Mouse (Mus musculus) stomach, embryonic 14.5 days (tissue): Measurements from ENCODE around the gene Ergic1. TPM values are rescaled to one million over a fixed set of nuclear protein-coding genes. Genes with fewer than 3 reads are reported as not detected.

ENCODE experiments used
- ATAC-seq: fragments of 200-750 bp; cut with Nextera tagmentation; 2 replicates; pipeline ENCODE4 v1.8.0; 2017; ENCODE audit warnings: low read depth, moderate TSS enrichment; ENCODE audit not compliant: insufficient number of reproducible peaks, insufficient read depth, low FRiP score
- H3K27ac ChIP-seq: fragments of 300-500 bp; sonication (generic); 2 replicates; pipeline ENCODE4 v1.5.1; 2014; ENCODE audit warnings: mild to moderate bottlenecking, low read length, moderate library complexity, mixed read lengths
- H3K27me3 ChIP-seq: fragments of 300-500 bp; sonication (generic); 2 replicates; pipeline ENCODE4 v1.6.1; 2014; ENCODE audit warnings: low read length, control low read depth, mixed read lengths; ENCODE audit not compliant: control insufficient read depth, insufficient read depth
- H3K36me3 ChIP-seq: fragments of 300-500 bp; sonication (generic); 2 replicates; pipeline ENCODE4 v1.6.1; 2014; ENCODE audit warnings: mild to moderate bottlenecking, control low read depth, low read length, moderate library complexity, mixed read lengths; ENCODE audit not compliant: control insufficient read depth, insufficient read depth
- H3K4me1 ChIP-seq: fragments of 300-500 bp; sonication (generic); 2 replicates; pipeline ENCODE4 v1.6.1; 2014; ENCODE audit warnings: low read length, control low read depth, mixed read lengths; ENCODE audit not compliant: control insufficient read depth, insufficient read depth
- H3K4me2 ChIP-seq: fragments of 300-500 bp; sonication (generic); replicated peaks from 2 replicates; pipeline ENCODE4 v1.6.1; 2014; ENCODE audit warnings: low read depth, low read length, control low read depth
- H3K4me3 ChIP-seq: fragments of 300-500 bp; sonication (generic); 2 replicates; pipeline ENCODE4 v1.5.1; 2014; ENCODE audit warnings: low read depth, low read length, control low read depth
- H3K9ac ChIP-seq: fragments of 300-500 bp; sonication (generic); replicated peaks from 2 replicates; pipeline ENCODE4 v1.6.1; 2014; ENCODE audit warnings: low read depth, mild to moderate bottlenecking, control low read depth, low read length, moderate library complexity, mixed read lengths
- H3K9me3 ChIP-seq: fragments of 300-500 bp; sonication (generic); 2 replicates; pipeline ENCODE4 v1.6.1; 2016; ENCODE audit warnings: low read depth, low read length, control low read depth; ENCODE audit not compliant: control insufficient read depth
- WGBS: fragments of 180-500 bp; shearing (Covaris S2); extraction: QIAGEN DNeasy Blood & Tissue Kit; methylation state at CpG from one replicate; pipeline ENCODE4 v1.1.7; 2014; 5-methylcytosine and 5-hydroxymethylcytosine counted together
- polyA plus RNA-seq: library from polyadenylated mRNA; unstranded; fragments of >200 nt; fragmentation: Nextera tagmentation; extraction: Ambion mirVana; gene quantifications from 2 replicates; pipeline ENCODE4 v1.2.1, GENCODE M21; 2014

Gene Ergic1
- polyA plus RNA-seq, 1 experiment from 2014 or later: 133 TPM

DNA sequence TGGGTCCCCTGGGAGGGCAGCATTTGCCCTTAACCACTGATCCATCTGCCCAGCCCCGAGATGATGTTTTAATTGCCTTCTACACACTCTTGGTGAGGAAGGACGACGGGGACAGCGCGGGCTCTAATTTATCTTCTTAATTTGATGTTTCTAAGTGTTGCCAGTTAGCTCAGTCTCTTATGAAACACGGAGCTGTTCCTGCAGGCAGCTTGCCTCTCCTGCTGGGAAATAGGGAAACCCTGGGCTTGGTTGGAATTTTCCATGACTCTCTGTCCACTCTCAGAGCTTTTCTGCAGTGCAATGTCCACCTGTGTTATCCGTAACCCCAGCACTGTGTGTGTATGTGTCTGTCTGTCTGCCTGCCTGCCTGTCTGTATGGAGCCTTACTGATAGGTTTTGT lies 132.1 kb downstream of the Ergic1 start:
- H3K4me2 ChIP-seq: no peak overlapping the region
- WGBS: 62% methylated on average over 7 of the region's 7 CpGs

DNA sequence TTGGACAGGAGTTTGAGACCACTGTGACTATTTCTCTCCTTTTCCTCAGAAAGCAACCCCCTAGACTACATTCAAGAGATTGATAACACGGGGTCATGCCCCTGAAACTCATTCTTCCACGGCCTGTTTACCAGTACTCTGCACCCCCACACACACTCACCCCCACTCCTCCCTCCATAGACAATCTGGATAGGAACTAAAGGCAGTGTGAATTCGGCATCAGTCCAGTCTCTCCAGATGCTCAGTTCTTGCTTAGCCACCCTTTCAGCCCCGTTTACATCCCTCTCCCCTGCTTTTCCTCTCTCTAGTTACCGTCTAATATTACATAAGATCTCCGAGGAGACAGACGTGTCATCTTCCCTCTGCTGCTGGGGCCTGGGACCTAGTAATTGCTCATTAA lies 132.9 kb downstream of the Ergic1 start:
- no peak overlapping the region for H3K9ac ChIP-seq
- H3K9me3 ChIP-seq: no peaks in the 10 kb centered on the region
- H3K4me3 ChIP-seq: no peak overlapping the region
- no peak overlapping the region for H3K4me2 ChIP-seq
- 52% methylated on average over 7 of the region's 7 CpGs for WGBS
- H3K27ac ChIP-seq: no peak overlapping the region
- 0 out of 2 replicates have a peak, but pooled peaks cover 1% of the 10 kb centered on the region for H3K4me1 ChIP-seq
- H3K36me3 ChIP-seq: peaks cover 18% of the 10 kb centered on the region
- H3K27me3 ChIP-seq: no peaks in the 10 kb centered on the region
- no peak for ATAC-seq

More for the DNA sequence above, 132.1 kb downstream of the Ergic1 start:
- Histone ChIP-seq H3K4me3 (no peak overlapping the region), H3K27ac (no peak overlapping the region), H3K9ac (no peak overlapping the region), H3K4me1 (0 out of 2 replicates have a peak, but pooled peaks cover 3% of the 10 kb centered on the region), H3K9me3 (no peaks in the 10 kb centered on the region), H3K36me3 (peaks cover 16% of the 10 kb centered on the region), H3K27me3 (no peaks in the 10 kb centered on the region)
- no peak for ATAC-seq

DNA sequence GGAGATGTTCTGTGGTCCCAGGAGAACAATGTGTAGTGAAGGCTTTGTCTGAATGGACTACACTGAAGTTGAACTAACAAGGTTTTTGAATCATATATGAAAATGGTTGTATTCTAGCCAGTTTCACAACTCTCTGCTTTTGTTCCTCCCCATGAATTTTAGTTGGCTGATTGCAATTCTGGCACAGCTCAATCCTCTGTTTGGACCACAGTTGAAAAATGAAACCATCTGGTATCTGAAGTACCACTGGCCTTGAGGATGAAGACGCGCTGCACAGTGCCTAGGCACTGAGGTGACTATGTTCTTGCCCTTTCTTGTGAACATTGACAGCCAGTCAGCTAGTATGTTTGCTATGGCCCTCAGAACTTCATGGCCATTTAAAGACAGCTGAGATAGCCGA lies 133.9 kb downstream of the Ergic1 start:
- no peak overlapping the region for H3K9ac ChIP-seq
- H3K36me3 ChIP-seq: peaks cover 28% of the 10 kb centered on the region
- no peaks in the 10 kb centered on the region for H3K4me1 ChIP-seq
- H3K4me2 ChIP-seq: no peak overlapping the region
- no peaks in the 10 kb centered on the region for H3K9me3 ChIP-seq
- WGBS: 94% methylated on average over 3 of the region's 3 CpGs
- no peak for ATAC-seq
- H3K27me3 ChIP-seq: no peaks in the 10 kb centered on the region
- no peak overlapping the region for H3K4me3 ChIP-seq
- H3K27ac ChIP-seq: no peak overlapping the region

DNA sequence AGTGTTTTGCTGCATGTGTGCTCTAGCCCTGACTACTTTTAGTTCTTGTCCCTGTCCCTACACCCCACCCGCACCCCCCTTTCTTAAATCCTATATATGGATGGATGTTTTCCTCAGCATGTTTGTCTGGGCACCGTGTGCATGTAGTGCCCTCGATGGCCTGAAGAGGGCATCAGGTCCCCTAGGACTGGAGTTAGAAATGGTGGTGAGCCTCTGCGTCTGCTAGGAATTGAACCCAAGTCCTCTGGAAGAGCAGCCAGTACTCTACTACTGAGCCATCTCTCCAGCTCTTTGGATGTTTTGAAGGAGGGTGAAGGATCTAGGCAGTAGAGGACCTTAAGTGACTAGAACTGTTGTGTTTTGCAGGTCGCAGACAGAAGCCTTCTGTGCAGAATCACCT lies 137.6 kb downstream of the Ergic1 start:
- no peak overlapping the region for H3K4me3 ChIP-seq
- WGBS: 90% methylated on average over 5 of the region's 5 CpGs
- no peak overlapping the region for H3K27ac ChIP-seq
- no peak overlapping the region for H3K4me2 ChIP-seq
- no peaks in the 10 kb centered on the region for H3K27me3 ChIP-seq
- H3K9ac ChIP-seq: no peak overlapping the region
- H3K9me3 ChIP-seq: no peaks in the 10 kb centered on the region
- H3K4me1 ChIP-seq: no peaks in the 10 kb centered on the region
- no peak for ATAC-seq
- peaks cover 28% of the 10 kb centered on the region for H3K36me3 ChIP-seq

DNA sequence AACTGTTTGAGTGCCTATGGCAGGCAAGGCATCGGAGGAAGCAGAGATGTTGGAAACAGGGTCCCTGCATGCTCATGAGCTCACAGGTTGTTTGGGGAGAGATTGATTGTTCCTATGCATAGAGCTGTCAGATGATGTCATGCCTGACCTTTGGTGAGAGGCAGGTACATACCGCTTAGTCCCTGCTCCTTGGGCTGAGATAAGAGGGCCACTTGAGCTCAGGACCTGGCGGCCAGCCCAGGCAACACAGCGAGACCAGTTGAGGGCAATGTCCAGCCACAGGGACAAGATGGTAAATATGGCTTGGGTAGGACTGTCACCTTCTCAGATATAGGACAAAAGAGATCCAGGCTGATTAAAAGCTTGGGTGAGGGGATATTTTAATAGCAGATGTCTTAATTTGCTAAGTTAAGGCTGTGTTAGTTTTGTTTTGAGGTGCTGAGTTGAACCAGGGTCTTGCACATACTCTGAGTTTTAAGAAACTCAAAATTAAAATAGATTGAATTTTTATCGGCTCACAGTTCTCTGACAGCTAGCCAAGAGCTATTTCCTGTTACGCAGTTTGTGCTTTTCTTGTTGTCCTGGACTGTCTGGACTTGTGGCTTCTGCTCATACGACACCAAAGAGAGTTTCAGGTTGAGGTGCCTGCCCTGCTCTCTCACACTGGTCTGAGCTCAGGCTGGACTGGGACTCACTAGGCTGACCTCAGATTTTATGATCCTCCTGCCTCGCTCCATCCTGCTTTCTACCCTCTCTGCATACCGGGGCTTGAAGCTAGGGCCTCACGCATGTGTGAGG lies 138.7 kb downstream of the Ergic1 start:
- no peaks in the 10 kb centered on the region for H3K4me1 ChIP-seq
- WGBS: 85% methylated on average over 10 of the region's 10 CpGs
- no peak overlapping the region for H3K4me2 ChIP-seq
- H3K9me3 ChIP-seq: no peaks in the 10 kb centered on the region
- no peak overlapping the region for H3K27ac ChIP-seq
- no peaks in the 10 kb centered on the region for H3K27me3 ChIP-seq
- no peak overlapping the region for H3K9ac ChIP-seq
- no peak overlapping the region for H3K4me3 ChIP-seq
- peaks cover 28% of the 10 kb centered on the region for H3K36me3 ChIP-seq
- no peak for ATAC-seq

DNA sequence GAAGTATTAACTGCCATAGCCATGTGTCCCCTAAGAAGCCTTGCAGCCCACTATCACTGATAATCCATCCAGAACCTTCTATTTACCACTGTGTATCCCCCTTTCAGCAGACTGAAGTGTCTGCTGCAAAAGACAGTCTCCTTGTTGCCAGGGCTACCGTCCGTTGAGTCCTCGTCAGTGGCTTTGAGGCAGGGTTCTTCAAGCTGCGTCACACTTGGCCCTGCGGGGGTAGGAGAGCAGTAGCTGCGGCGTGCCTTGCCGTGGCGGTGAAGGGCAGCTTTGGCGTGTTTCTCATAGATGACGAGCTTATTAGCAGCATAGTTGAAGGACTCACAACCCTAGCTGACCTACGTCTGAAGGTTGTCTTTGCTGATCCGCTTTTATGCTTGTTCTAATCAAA lies 140.3 kb downstream of the Ergic1 start:
- H3K4me2 ChIP-seq: no peak overlapping the region
- no peak overlapping the region for H3K4me3 ChIP-seq
- H3K36me3 ChIP-seq: peaks cover 22% of the 10 kb centered on the region
- ATAC-seq: no peak
- H3K27ac ChIP-seq: no peak overlapping the region
- H3K4me1 ChIP-seq: peaks cover 6% of the 10 kb centered on the region; the same call in 1 of the 2 replicates
- no peaks in the 10 kb centered on the region for H3K9me3 ChIP-seq
- WGBS: 83% methylated on average over 13 of the region's 13 CpGs
- H3K9ac ChIP-seq: no peak overlapping the region
- H3K27me3 ChIP-seq: no peaks in the 10 kb centered on the region

DNA sequence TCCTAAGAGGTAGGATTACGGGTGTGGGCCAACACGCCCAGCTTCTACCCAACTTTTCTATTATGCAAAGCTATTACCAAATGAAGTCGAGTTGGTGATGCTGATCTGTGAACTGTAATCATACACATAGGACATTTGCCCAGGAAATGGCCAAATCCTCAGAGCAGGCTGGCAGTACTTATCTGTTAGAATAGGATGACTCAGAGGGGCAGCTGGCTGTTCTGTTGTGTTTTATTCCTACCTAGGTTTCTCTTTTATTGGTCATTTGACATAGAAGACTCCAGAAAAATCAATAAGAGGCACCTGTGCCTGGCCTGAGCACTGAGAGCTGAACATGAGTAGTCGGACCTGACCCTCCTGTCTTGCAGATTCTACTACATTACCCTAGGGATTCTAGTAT lies 141.3 kb downstream of the Ergic1 start:
- Histone ChIP-seq H3K36me3 (peaks cover 16% of the 10 kb centered on the region), H3K9ac (no peak overlapping the region), H3K9me3 (no peaks in the 10 kb centered on the region), H3K4me3 (no peak overlapping the region), H3K4me1 (peaks cover 6% of the 10 kb centered on the region; the same call in 1 of the 2 replicates), H3K27ac (no peak overlapping the region), H3K27me3 (no peaks in the 10 kb centered on the region), H3K4me2 (no peak overlapping the region)
- ATAC-seq: no peak
- 83% methylated on average over 4 of the region's 4 CpGs for WGBS

DNA sequence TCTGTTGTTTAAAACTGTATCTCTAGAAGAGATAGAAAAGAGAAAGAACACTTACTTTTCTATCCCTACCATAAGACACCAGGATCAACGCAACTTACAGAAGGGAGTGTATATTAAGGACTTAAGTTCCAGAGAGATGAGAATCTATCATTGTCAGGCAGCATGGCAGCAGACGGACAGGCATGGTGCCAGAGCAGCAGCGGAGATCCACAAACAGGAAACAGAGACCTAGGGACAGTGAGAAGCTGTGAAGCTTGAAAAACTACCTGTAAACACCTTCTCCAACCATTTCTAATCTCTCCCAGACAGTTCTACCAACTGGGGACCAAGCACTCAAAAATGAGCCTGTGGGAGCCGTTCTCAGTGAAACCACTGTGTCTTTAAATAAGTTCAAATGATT lies 142.4 kb downstream of the Ergic1 start:
- H3K4me3 ChIP-seq: no peak overlapping the region
- no peaks in the 10 kb centered on the region for H3K9me3 ChIP-seq
- WGBS: 78% methylated on average over 4 of the region's 4 CpGs
- H3K4me1 ChIP-seq: peaks cover 6% of the 10 kb centered on the region; the same call in 1 of the 2 replicates
- no peak overlapping the region for H3K9ac ChIP-seq
- H3K36me3 ChIP-seq: peaks cover 12% of the 10 kb centered on the region
- ATAC-seq: no peak
- no peaks in the 10 kb centered on the region for H3K27me3 ChIP-seq
- no peak overlapping the region for H3K4me2 ChIP-seq
- no peak overlapping the region for H3K27ac ChIP-seq
